In genomic region chr6:4397695-4398598, GRCm38 (mm10) we compare ENCODE assay signal across 9 mouse cellular contexts.
DNase-seq lines count a peak whose midpoint lies in the region; ATAC-seq lines count a peak whose summit lies in the region.
"Had no signal": no experiment of that assay in that cellular context is flagged by ENCODE, and none has a peak within 500 bp of the region (broad histone marks: within the 10 kb centered on the region; RNA-seq: fewer than 3 reads in every experiment).

No protein-coding gene starts in this region.

- peaks cover 4% of the 10 kb centered on the region; the same call in 1 of the 2 replicates for H3K4me1 ChIP-seq in forebrain, embryonic 14.5 days (ENCODE audit: control insufficient read depth, insufficient read depth, low read length)
- H3K4me1 ChIP-seq in neural tube, embryonic 14.5 days (ENCODE audit: control insufficient read depth, insufficient read depth, low read length) = 0 out of 2 replicates have a peak, but pooled peaks cover 3% of the 10 kb centered on the region
- H3K4me1 ChIP-seq: liver, embryonic 15.5 days had no signal

- no peaks in the 10 kb centered on the region for H3K36me3 ChIP-seq in forebrain, embryonic 14.5 days (ENCODE audit: control insufficient read depth, insufficient read depth, low read length)
- H3K36me3 ChIP-seq in neural tube, embryonic 14.5 days (ENCODE audit: control insufficient read depth, insufficient read depth, low read length) = no peaks in the 10 kb centered on the region
- H3K36me3 ChIP-seq: liver, embryonic 15.5 days had no signal

- DNase-seq in heart, adult 11 months = peak; percentile 77
- no peak for DNase-seq in heart, adult 8-10 months (ENCODE audit: low spot score)
- peak; percentile 57 for DNase-seq in forebrain, embryonic 14.5 days (ENCODE audit: low spot score)
- DNase-seq in layer of hippocampus, adult 9-11 months = peak; percentile 72
- DNase-seq in gastrocnemius, postnatal 36 days = no peak
- no peak for DNase-seq in spleen, postnatal 14 days (ENCODE audit: low spot score in 2 of 2)
- DNase-seq in B cell, adult 2 months = no peak

- peak; percentile 32; the same call in 1 of the 2 replicates for ATAC-seq in forebrain, embryonic 14.5 days
- no peak; the same call in 1 of the 2 replicates for ATAC-seq in neural tube, embryonic 14.5 days (ENCODE audit: low read depth)

- WGBS in forebrain, embryonic 14.5 days = 56% methylated on average over 16 of the region's 16 CpGs
- WGBS in neural tube, embryonic 14.5 days = 28% methylated on average over 16 of the region's 16 CpGs

- H3K9me3 ChIP-seq in forebrain, embryonic 14.5 days (replicated peaks; ENCODE audit: control insufficient read depth, low read length) = no peaks in the 10 kb centered on the region
- no peaks in the 10 kb centered on the region for H3K9me3 ChIP-seq in neural tube, embryonic 14.5 days (ENCODE audit: control insufficient read depth, low read length)
- H3K9me3 ChIP-seq: liver, embryonic 15.5 days had no signal

- H3K9ac ChIP-seq in forebrain, embryonic 14.5 days (ENCODE audit: low read length) = no peak overlapping the region
- no peak overlapping the region for H3K9ac ChIP-seq in neural tube, embryonic 14.5 days (replicated peaks; ENCODE audit: low read depth, low read length)
- H3K9ac ChIP-seq: liver, embryonic 15.5 days had no signal

- intact Hi-C loops in gastrocnemius, postnatal 36 days (cut with DNase I) = no loop called here

- H3K4me2 ChIP-seq in forebrain, embryonic 14.5 days (ENCODE audit: low read length) = 0 out of 2 replicates have a peak overlapping the region, but pooled peaks have one; percentile 9
- peak overlapping the region; percentile 2; the same call in 1 of the 2 replicates for H3K4me2 ChIP-seq in neural tube, embryonic 14.5 days (ENCODE audit: low read depth, low read length)
- H3K4me2 ChIP-seq: liver, embryonic 15.5 days had no signal

- no peaks in the 10 kb centered on the region for H3K27me3 ChIP-seq in forebrain, embryonic 14.5 days (replicated peaks; ENCODE audit: control insufficient read depth, insufficient read depth, low read length)
- no peaks in the 10 kb centered on the region for H3K27me3 ChIP-seq in neural tube, embryonic 14.5 days (ENCODE audit: control insufficient read depth, insufficient read depth, low read length)
- H3K27me3 ChIP-seq: liver, embryonic 15.5 days had no signal

- no peak overlapping the region for H3K27ac ChIP-seq in forebrain, embryonic 14.5 days (ENCODE audit: low read depth, low read length)
- no peak overlapping the region for H3K27ac ChIP-seq in neural tube, embryonic 14.5 days (ENCODE audit: low read depth, low read length)
- H3K27ac ChIP-seq: liver, embryonic 15.5 days had no signal

- no peak overlapping the region for H3K4me3 ChIP-seq in forebrain, embryonic 14.5 days (ENCODE audit: low read depth, low read length)
- H3K4me3 ChIP-seq in neural tube, embryonic 14.5 days (ENCODE audit: low read depth, low read length) = no peak overlapping the region
- H3K4me3 ChIP-seq: liver, embryonic 15.5 days had no signal

Comparison
In these comparisons a context has a peak if more than half of its experiments do, and no peak if none do; other contexts are left out.
1. DNase-seq: peak in heart, adult 11 months (single experiment), forebrain, embryonic 14.5 days (single experiment) and layer of hippocampus, adult 9-11 months (single experiment); none in heart, adult 8-10 months (single experiment), gastrocnemius, postnatal 36 days (0 of 2), spleen, postnatal 14 days (0 of 2) and B cell, adult 2 months (0 of 2).